Mouse (Mus musculus) megakaryocyte progenitor cell, adult 5-6 weeks (primary cell): ENCODE results near the gene Tmem74b. TPM values are rescaled to one million over a fixed set of nuclear protein-coding genes. Genes with fewer than 3 reads are reported as not detected.

Experiments used
- ATAC-seq: replicated peaks from 2 replicates; pipeline ENCODE4 v1.8.0; 2016; ENCODE audit warnings: mild to moderate bottlenecking, moderate TSS enrichment, inconsistent platforms; ENCODE audit not compliant: poor library complexity
- total RNA-seq, 2 experiments: library from RNA; stranded (forward) in 1 of 2; stranded (reverse) in 1 of 2; fragments of 157-497, 149-512 nt in 1 of 2; fragments of 200-1000 nt in 1 of 2; gene quantifications; 2 replicates each; pipeline versions ENCODE4 v1.2.3 to v1.2.4; 2015 to 2017

Tmem74b gene
- total RNA-seq, 2 experiments from 2014 or later = not detected

DNA sequence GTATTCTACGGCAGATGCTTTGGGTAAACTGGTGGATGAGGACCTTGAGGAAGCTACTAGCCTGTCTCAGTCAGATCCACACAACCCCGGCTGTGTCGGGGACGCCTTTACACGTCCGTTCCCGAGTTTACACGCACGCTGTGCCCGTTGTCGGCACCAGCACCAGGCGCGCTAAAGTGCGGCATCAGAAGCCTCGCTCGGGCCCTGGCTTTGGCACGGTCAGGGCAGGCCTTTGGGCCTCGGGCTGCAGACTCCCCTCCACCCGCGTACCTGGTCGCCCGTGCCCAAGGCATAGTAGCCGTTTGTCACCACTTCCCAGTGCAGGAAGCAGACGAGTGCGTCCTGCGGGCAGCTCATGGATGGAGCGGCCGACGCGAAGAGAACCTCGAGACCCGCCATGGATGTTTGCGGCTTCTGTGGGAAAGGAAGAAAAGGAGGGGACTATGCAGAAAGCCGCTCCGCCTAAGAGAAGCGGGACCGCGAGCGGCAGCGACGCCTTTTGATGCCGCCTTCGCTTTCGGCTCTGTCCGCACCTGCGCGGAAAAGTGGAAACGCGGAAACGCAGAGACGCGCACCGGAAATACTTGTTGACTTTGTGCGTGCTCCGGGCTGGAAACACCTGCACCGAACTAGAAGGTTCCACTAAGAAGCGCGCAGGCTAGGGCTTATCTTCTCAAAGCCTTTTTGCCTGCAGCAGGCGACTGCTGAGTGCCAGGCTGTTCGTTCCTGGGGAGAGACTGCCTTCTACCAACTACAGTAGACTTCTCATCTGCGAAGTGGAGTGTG, 39.1 kb downstream of the Tmem74b start:
- peak; percentile 69 for ATAC-seq

DNA sequence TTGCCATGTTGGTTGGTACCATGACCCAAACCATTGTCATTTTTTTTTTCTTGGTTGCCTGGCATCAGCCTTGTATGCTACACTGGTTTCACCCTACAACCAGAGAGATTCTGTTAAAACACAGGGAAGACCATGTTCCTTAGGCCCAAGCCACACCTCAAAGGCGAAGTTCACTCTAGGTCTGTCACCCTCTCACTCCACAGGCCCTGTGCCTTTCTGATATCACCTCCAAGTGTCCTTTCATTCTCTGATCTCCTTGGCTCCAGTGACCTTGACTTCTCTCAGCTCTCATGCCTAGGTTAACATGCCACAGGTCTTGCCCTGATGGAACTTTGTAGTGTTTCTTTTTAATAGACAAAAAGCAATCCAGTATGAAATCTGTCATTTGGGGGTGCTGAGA, 40.3 kb downstream of the Tmem74b start:
- no peak for ATAC-seq

DNA sequence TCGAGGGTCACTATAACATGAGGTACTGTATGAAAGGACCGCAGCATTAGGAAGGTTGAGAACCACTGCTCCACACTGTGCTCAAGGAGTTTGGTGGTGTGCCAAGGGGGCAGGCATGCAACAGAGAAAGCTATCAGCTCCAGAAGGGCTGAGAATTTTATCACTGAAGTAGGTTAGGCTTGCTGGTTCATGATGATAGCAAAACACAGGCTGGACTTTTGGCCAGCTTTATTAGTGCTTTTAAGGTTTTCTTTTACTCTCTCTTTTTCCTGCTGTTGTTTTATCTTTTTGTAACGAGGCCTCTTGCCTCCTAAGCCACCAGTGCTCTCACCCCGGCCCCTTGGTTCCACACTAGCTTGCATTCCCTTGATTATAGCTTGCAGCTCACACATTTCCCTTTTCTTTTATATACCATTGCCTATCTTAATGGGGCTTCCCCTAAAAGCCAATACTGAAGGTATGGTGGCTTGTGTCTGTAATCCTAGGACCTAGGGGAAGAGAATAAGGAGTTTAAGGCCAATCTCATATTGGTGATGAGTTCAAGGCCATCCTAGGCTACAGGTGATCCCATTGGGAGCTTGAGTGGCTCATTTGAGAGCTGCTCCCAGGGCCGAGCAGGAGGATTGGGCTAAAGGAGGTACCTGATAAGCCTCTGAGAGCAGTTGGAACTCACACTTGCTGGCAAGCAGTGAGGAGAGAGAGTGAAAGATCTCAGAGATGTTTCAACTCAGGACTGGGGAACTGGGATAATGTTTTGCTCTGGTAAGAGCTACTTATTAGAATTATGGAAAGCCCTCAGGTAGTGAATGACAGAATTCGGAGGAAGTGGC, 41.3 kb downstream of the Tmem74b start:
- ATAC-seq = peak; percentile 47

- ATAC-seq = no peak
Observed at GRCm38 (mm10) chr2:151743845-151744244, 42.0 kb downstream of the Tmem74b start, which contains the start of gene Psmf1. Psmf1 (minus strand) TSS chr2:151744186.

DNA sequence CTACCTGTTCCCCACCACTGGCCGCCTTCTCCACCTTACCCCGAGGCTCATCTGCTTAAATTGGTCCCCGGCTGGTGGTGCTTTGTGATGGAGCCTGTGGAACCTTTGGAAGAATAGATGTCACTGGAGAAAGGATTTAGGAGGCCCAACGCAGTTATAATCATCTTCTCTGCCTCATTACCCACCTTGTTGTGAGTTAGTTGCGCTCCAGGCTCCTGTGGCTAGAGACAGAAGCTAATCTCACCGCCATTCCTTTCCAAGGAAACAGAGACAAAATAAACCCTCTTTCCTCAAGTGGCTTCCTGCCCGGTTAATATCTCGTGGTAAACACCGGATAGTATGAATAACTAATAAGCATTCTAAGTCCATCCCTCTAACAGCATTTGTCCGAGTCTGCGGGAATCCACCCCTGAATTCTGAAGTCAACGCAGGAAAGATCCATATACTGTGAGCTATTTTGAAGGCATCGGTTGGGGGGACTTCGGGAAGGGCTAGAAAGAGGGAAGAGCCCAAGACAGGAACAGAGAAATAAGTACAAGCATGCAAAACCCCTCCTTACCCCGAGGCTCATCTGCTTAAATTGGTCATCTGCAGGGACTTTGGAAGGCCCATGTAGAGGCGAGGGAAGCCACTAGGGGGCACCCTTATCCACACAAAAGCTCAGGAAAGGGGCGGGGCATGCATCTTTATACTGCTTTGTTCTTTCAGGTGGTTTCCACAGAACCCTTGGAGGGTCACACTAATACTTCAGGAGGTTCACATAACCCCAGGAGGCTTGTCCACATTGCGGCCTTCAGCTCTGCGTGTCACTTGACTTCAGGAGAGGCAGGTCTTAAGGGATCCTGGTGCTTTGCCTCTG, 46.3 kb downstream of the Tmem74b start:
- peak; percentile 93 for ATAC-seq

- ATAC-seq = no peak
Observed at GRCm38 (mm10) chr2:151751330-151751729, 49.5 kb downstream of the Tmem74b start.

GRCm38 (mm10) chr2:151756277-151757061, 54.7 kb downstream of the Tmem74b start:
- no peak for ATAC-seq

- no peak for ATAC-seq
Observed at GRCm38 (mm10) chr2:151757451-151757850, 55.6 kb downstream of the Tmem74b start.

DNA sequence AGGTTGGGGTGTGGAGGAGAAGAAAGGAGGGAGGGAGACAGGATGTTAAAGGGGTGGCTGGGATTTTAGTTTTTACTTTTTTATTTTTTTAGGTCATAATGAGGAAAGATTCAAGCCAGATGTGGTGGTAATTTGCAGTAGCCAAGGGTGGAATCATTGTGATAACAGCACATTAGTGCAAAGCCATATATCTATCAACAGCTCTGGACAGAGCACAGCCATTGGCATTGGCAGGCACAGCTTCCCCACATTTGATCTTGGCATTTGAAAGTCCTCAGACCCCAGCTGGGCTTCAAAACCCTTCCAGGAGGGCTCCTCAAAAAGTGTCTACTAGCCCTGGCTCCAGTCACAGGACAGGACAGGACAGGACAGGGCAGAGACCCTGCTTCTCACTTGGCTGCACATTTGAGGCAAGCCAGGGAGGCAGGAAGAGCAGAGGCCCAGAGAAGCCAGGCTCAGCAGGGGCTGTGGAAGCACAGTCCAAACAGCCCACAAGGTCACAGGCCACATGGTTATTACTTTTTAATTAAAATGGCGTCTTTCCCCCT, 57.1 kb downstream of the Tmem74b start:
- ATAC-seq = no peak

Other genes starting within 250 kb of the Tmem74b start
- gene 4921509C19Rik, start 225.9 kb upstream of the Tmem74b start, total RNA-seq (2015) = not detected in 2 replicates
- not detected in 2 replicates for gene 4921509C19Rik, start 225.9 kb upstream of the Tmem74b start, total RNA-seq (2017)
- 45.9 and 46.8 TPM in 2 replicates for gene Nsfl1c, start 207.8 kb upstream of the Tmem74b start, total RNA-seq (2015)
- 107 and 120 TPM in 2 replicates for gene Nsfl1c, start 207.8 kb upstream of the Tmem74b start, total RNA-seq (2017)
- 152 and 153 TPM in 2 replicates for gene Fkbp1a, start 159.5 kb upstream of the Tmem74b start, total RNA-seq (2015)
- gene Fkbp1a, start 159.5 kb upstream of the Tmem74b start, total RNA-seq (2017) = 23.9 and 24.4 TPM in 2 replicates
- gene Sdcbp2, start 129.4 kb upstream of the Tmem74b start, total RNA-seq (2015) = 0.10 and 0.22 TPM in 2 replicates
- gene Sdcbp2, start 129.4 kb upstream of the Tmem74b start, total RNA-seq (2017) = not detected in 2 replicates
- not detected in 2 replicates for gene Snph, start 69.4 kb upstream of the Tmem74b start, total RNA-seq (2015)
- gene Snph, start 69.4 kb upstream of the Tmem74b start, total RNA-seq (2017) = not detected in 2 replicates
- not detected in 2 replicates for gene Rad21l, start 33.5 kb upstream of the Tmem74b start, total RNA-seq (2015)
- not detected in 2 replicates for gene Rad21l, start 33.5 kb upstream of the Tmem74b start, total RNA-seq (2017)
- gene Psmf1, start 42.2 kb downstream of the Tmem74b start, total RNA-seq (2015) = 28.2 and 30.8 TPM in 2 replicates
- 11.6 and 14.5 TPM in 2 replicates for gene Psmf1, start 42.2 kb downstream of the Tmem74b start, total RNA-seq (2017)
- gene Rspo4, start 140.9 kb downstream of the Tmem74b start, total RNA-seq (2015) = not detected in 2 replicates
- gene Rspo4, start 140.9 kb downstream of the Tmem74b start, total RNA-seq (2017) = not detected in 2 replicates
- not detected in 2 replicates for gene Angpt4, start 209.2 kb downstream of the Tmem74b start, total RNA-seq (2015)
- gene Angpt4, start 209.2 kb downstream of the Tmem74b start, total RNA-seq (2017) = not detected in 2 replicates